Mouse (Mus musculus): ENCODE results near the gene Hist1h2bh. TPM values are rescaled to one million over a fixed set of nuclear protein-coding genes. Genes with fewer than 3 reads are reported as not detected.

Hist1h2bh gene
- polyA plus RNA-seq, 1 experiment: 0.69 TPM

DNA sequence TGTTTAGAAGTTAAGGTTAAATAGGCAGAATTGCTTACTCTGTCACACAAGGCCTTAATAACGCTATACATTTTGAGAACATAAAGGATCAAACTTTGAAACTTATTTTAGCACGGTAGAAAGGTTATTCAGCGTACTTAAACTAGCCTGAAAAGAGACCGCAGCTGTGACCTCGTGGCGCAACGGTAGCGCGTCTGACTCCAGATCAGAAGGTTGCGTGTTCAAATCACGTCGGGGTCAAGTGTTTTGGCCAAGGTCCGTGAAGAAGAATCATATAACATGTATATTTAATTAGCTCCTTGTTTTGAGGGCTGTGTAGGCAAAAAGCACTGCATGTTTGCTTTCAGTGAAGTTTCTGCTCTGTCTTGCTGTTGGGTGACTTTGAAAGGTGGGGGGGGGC lies 36.8 kb downstream of the Hist1h2bh start:
- DNase-seq (ENCODE audit: low spot score): no peak

DNA sequence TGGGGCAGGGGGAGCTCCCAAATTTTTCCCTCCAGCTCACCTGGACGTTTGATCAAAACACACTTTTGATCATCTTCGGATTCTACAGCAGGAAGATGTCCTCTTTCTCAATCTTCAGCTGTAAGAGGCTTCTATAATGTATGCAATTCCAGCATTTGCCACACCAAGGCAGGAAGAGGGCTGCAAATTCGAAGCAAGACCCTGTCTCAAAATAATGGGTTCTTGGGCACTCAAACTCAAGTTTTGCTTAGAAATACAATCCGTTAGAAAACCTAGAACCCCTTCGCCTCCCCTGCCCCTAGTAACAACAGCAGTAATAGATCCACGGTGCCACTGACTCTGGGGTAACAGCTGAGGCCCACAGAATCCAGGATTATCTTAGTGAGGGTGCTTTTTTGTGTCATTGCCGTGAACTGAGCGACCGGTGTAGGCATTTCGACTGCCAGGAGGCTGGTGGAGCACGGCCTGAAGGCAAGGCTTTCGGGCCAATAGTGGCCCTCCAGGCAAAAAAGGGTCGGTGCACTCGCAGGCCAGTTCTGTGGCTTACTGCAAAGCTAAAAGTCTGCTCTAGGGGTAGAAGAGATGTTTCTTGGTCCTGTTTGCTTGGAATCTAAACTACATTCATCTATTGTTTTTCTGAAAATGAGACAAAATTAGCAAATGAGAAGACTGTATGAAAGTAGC lies 37.4 kb downstream of the Hist1h2bh start:
- DNase-seq (ENCODE audit: low spot score): no peak

DNA sequence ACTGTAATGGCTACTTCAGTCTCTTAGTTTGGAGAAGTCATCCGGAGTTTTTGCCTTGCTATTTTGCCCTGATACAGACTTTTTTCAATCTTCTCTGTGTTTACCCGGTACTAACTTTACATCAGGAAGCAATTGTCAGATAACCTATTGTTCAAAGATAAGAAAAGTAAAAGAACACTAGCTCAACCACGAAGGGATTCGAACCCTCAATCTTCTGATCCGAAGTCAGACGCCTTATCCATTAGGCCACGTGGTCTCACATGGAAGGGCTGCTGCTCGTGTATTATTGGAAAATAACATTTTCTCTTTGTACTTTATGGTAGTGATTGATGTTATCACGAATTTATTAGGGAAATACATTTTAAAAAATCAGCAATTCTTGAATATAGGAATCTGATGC lies 39.4 kb downstream of the Hist1h2bh start:
- DNase-seq (ENCODE audit: low spot score): no peak

DNA sequence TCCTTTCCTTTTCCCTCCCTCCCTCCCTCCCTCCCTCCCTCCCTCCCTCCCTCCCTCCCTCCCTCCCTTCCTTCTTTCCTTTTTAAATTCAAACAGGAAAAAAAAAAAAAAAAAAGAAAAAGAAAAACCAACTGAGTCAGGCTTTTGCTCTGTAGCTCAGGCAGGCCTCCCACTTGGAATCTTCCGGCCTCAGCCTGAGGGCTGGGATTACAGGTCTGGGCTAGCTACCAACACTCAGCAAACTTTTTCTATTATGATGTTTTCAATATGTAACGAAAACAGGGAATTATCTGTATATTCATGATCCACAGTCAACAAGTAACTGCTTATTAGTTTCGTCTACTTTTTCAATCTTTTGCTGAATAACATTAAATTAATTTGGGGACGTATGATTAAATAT lies 40.3 kb downstream of the Hist1h2bh start:
- no peak for DNase-seq (ENCODE audit: low spot score)

DNA sequence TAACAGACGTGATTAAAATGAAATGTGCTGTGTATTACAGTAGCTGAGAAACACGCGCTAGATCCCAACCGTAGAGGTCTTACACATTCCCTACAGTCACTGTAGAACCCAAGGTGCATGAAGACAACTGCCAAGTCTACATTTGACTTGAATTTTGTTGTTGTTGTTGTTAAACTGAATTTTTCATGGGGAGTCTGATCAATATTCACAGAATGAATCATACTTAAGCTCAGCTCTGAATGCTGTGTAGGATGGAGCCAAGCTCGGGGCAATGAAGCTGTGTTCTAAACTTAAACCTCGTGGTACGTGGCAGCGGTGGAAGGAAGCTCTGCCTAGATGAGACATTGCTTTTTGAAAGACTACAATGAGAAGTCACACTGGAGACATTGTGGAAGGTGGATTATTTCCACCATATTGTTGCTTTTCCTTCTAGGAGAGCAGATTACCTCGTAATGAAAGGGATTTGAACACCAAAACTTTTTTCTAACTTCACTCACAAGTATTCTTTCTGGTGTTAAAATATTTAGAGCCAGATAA lies 41.1 kb downstream of the Hist1h2bh start:
- DNase-seq (ENCODE audit: low spot score): no peak

DNA sequence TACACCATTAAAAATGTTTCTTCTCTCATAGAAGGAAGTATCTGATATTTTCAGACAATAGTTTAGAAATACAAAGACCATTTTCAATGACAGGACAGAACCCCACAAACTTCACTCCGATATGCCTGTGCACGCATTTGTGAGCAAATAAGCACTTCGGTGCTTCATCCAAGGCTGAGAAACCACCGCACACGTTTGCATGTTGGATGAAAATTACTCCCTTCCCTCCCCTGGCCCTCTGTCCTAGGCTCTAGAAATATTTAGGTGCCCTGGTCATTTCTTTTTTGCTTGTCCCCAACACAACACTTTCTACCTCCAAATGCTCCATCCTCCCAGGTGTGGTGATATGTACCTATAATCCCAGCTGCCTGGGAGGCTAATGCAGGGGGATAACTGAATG lies 41.7 kb downstream of the Hist1h2bh start:
- no peak for DNase-seq (ENCODE audit: low spot score)

DNA sequence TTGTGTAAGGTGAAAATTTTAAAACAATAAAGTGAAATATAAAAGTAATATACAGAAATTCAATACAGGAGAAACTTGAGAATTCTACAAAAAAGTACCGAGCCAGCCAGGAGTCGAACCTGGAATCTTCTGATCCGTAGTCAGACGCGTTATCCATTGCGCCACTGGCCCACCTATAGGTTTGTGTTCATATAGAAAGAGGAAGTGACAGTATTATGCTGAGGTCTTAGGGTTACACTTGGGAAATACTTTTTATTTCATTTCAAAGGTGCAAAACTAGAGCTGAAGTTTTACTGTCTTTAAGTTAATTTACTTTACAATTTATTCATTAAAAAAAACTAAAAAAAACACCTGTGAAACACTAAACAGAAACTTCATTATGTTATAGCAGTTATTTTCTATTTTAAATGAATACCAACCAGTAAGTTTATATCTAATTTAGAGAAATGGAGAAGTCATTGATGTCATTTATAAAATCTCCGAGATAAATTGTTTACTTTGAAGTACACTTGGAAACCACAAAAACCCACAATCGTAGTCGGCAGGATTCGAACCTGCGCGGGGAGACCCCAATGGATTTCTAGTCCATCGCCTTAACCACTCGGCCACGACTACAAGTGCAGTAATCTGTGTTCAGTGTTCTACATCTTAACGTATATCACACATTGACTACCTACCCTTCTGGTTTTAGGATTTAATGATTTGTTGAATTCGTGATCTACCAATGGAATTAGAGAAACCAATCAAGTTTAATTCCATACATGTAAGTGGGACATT lies 42.6 kb downstream of the Hist1h2bh start:
- no peak for DNase-seq (ENCODE audit: low spot score)

DNA sequence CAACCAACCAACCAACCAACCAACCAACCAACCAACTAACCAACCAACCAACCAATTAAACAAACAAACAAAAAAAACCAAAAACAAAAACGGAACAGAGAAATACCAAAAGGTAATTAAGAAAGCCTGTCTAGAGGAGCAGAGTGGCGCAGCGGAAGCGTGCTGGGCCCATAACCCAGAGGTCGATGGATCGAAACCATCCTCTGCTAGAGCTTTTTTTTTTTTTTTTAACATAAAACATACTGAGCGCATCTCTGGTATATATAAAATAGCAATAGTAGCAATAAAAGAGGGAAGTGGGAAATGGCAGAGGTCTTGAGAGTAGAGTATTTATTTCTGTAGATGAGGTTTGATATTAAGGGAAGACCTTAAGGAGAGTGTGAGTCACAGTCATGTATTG lies 43.2 kb downstream of the Hist1h2bh start:
- no peak for DNase-seq (ENCODE audit: low spot score)

DNA sequence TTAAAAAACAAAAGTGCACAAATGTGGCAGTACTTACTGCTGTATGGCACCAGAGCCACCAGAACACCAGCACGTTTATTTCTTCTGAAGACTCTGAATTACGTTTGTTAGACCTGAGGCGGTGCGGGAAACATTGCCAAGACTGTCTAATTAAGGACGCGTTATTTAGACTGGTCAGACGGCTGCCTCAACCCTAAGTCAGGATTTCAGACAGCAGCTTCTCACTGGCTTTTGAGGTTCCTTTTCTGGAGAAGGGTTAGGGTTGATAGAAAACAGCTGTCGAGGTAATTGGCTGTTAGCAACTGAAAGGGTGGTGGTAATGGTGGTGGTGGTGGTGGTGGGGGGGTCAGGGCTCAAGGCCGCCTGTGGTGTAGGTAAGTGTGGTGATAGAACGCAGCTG lies 44.5 kb downstream of the Hist1h2bh start:
- DNase-seq (ENCODE audit: low spot score): no peak

DNA sequence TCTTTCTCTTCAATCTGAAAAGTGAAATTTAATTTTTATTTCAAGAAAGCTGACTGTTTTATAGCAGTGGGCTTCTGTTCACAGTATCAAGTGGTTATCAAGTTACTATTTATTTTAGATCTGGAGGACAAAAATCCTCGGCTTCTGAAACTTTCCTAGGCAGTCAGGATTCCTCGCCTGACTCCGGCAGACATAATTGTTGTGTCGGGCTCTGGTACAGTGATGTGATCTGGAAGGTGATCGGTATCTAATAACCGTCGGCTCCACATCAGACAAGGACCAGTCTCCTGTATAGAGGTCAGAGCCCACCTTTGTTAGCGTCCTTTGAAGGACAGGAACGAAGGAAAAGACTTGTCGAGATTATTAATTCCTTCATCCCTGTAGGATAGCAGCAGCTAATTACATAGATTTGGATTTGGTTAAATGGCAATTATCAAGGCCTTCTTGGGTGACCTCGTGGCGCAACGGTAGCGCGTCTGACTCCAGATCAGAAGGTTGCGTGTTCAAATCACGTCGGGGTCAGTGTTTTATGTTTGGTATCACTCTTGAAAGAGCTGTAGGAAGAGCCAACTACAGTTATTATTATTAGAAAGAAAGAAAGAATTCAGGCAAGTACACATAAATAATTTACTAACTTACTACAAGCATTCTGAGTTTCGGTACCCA lies 45.4 kb downstream of the Hist1h2bh start:
- no peak for DNase-seq (ENCODE audit: low spot score)

DNA sequence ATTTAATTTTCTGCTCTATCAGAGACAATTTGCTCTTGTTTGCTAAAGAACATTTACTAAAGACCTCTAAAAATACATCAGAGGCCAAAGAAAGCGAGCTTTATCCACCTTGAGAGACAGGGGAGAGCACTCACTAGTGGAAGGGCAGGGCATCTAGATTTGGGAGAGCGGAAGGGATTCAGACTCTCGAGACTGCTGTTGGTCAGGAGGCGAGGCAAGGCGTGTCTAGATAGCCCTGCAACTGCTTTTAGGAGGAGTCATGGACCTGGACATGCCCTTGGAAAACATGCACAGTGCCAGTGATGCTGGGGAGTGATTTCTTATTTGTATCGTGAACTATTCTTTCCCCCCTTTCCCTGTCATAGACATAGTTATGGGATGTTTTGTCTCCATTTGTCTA lies 47.7 kb downstream of the Hist1h2bh start:
- no peak for DNase-seq (ENCODE audit: low spot score)

DNA sequence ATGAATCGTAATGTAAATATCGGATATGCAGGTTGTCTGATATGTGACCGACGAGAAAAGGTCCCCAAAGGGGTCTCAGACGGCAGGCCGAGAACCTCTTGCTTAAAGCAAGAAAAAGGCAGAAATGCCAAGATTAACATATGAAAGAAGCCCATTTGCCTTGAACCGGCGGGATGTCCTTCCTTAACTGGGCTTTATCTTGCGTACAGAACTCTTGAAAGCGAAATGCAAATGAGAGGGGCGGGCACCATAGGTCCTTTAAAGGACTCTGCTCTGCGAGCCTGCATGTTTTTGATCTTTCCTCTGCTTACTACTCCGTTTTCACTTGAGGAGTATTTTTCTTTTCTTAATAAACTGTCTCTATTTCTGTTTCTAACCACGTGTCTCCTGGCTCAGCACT lies 51.2 kb downstream of the Hist1h2bh start:
- DNase-seq (ENCODE audit: low spot score): no peak

Other genes with a start within 250 kb of the Hist1h2bh start
- 12.7 and 15.8 TPM in 2 replicates for gene Zfp322a, start 174.2 kb downstream of the Hist1h2bh start, polyA plus RNA-seq (2012; rRNA removed)
- 7.9 TPM in 2 replicates for gene Abt1, start 119.5 kb downstream of the Hist1h2bh start, polyA plus RNA-seq (2012; rRNA removed)
- gene Btn1a1, start 77.5 kb downstream of the Hist1h2bh start, polyA plus RNA-seq (2012; rRNA removed): not detected in 2 replicates
- 0.04 TPM in 1 of 2 replicates, not detected in the other for gene Btn2a2, start 54.5 kb downstream of the Hist1h2bh start, polyA plus RNA-seq (2012; rRNA removed)
- gene Hist1h4h, start 12.3 kb downstream of the Hist1h2bh start, polyA plus RNA-seq (2012; rRNA removed): 27.8 and 30.5 TPM in 2 replicates
- 1.3 and 5.2 TPM in 2 replicates for gene Hist1h2af, start 9.5 kb downstream of the Hist1h2bh start, polyA plus RNA-seq (2012; rRNA removed)
- 0.40 and 0.90 TPM in 2 replicates for gene Hist1h3g, start 8.0 kb downstream of the Hist1h2bh start, polyA plus RNA-seq (2012; rRNA removed)
- gene Hist1h3f, start 660 bp upstream of the Hist1h2bh start, polyA plus RNA-seq (2012; rRNA removed): 0.44 and 0.78 TPM in 2 replicates
- 0.26 and 0.78 TPM in 2 replicates for gene Hist1h4f, start 8.3 kb upstream of the Hist1h2bh start, polyA plus RNA-seq (2012; rRNA removed)
- gene Hist1h1d, start 9.9 kb upstream of the Hist1h2bh start, polyA plus RNA-seq (2012; rRNA removed): 0.62 and 0.90 TPM in 2 replicates
- gene Hist1h3e, start 19.0 kb upstream of the Hist1h2bh start, polyA plus RNA-seq (2012; rRNA removed): 0.83 and 1.6 TPM in 2 replicates
- 0.15 and 0.53 TPM in 2 replicates for gene Hist1h2ae, start 27.8 kb upstream of the Hist1h2bh start, polyA plus RNA-seq (2012; rRNA removed)
- gene Hist1h2bg, start 28.0 kb upstream of the Hist1h2bh start, polyA plus RNA-seq (2012; rRNA removed): 7.4 and 9.9 TPM in 2 replicates
- 0.75 TPM in 1 of 2 replicates, not detected in the other for gene Hist1h2bf, start 30.8 kb upstream of the Hist1h2bh start, polyA plus RNA-seq (2012; rRNA removed)
- gene Hist1h2ad, start 31.0 kb upstream of the Hist1h2bh start, polyA plus RNA-seq (2012; rRNA removed): 1.6 and 1.9 TPM in 2 replicates
- gene Hist1h3d, start 32.4 kb upstream of the Hist1h2bh start, polyA plus RNA-seq (2012; rRNA removed): 2.5 and 2.6 TPM in 2 replicates
- gene Hist1h4d, start 38.2 kb upstream of the Hist1h2bh start, polyA plus RNA-seq (2012; rRNA removed): 0.47 and 3.4 TPM in 2 replicates
- gene Hist1h2be, start 77.7 kb upstream of the Hist1h2bh start, polyA plus RNA-seq (2012; rRNA removed): 2.6 and 3.4 TPM in 2 replicates
- 1.1 and 2.4 TPM in 2 replicates for gene Hist1h1e, start 79.2 kb upstream of the Hist1h2bh start, polyA plus RNA-seq (2012; rRNA removed)
- 0.45 and 0.86 TPM in 2 replicates for gene Hist1h2ac, start 140.6 kb upstream of the Hist1h2bh start, polyA plus RNA-seq (2012; rRNA removed)
- gene Hist1h2bc, start 140.8 kb upstream of the Hist1h2bh start, polyA plus RNA-seq (2012; rRNA removed): 193 and 203 TPM in 2 replicates
- not detected in 2 replicates for gene Hist1h1t, start 152.4 kb upstream of the Hist1h2bh start, polyA plus RNA-seq (2012; rRNA removed)
- 0.47 and 1.7 TPM in 2 replicates for gene Hist1h4c, start 155.1 kb upstream of the Hist1h2bh start, polyA plus RNA-seq (2012; rRNA removed)
- gene Hfe, start 167.5 kb upstream of the Hist1h2bh start, polyA plus RNA-seq (2012; rRNA removed): 13.8 and 14.8 TPM in 2 replicates
- 125 and 170 TPM in 2 replicates for gene Hist1h1c, start 195.4 kb upstream of the Hist1h2bh start, polyA plus RNA-seq (2012; rRNA removed)
- gene Hist1h3c, start 202.2 kb upstream of the Hist1h2bh start, polyA plus RNA-seq (2012; rRNA removed): 0.48 and 0.84 TPM in 2 replicates
- 0.43 and 0.49 TPM in 2 replicates for gene Hist1h2bb, start 203.3 kb upstream of the Hist1h2bh start, polyA plus RNA-seq (2012; rRNA removed)
- 0.60 TPM in 1 of 2 replicates, not detected in the other for gene Hist1h2ab, start 207.7 kb upstream of the Hist1h2bh start, polyA plus RNA-seq (2012; rRNA removed)
- 0.48 and 0.52 TPM in 2 replicates for gene Hist1h3b, start 208.9 kb upstream of the Hist1h2bh start, polyA plus RNA-seq (2012; rRNA removed)
- gene Hist1h4b, start 213.6 kb upstream of the Hist1h2bh start, polyA plus RNA-seq (2012; rRNA removed): 0.75 and 0.94 TPM in 2 replicates
- gene Hist1h4a, start 217.8 kb upstream of the Hist1h2bh start, polyA plus RNA-seq (2012; rRNA removed): 0.48 and 1.2 TPM in 2 replicates
- 0.34 and 0.66 TPM in 2 replicates for gene Hist1h3a, start 219.0 kb upstream of the Hist1h2bh start, polyA plus RNA-seq (2012; rRNA removed)
- not detected in 2 replicates for gene Hist1h1a, start 220.3 kb upstream of the Hist1h2bh start, polyA plus RNA-seq (2012; rRNA removed)
- 0.25 and 0.36 TPM in 2 replicates for gene Trim38, start 226.5 kb upstream of the Hist1h2bh start, polyA plus RNA-seq (2012; rRNA removed)